Mouse (Mus musculus) lung, postnatal 25 days (tissue): ENCODE measurements at regions not wholly inside any gene's neighbourhood (a gene's known extent, or its start where the extent isn't known, plus 50 kb on each side); places are given as distances from the start of the nearest gene placed in this dataset.
A peak's percentile ranks its signal among the peaks of the same experiment; 100 is the strongest.

ENCODE experiments used
- DNase-seq: peaks from one replicate; pipeline ENCODE4 v3.0.0; 2022; ENCODE audit warnings: low spot score

- no peak for DNase-seq
These were observed 95.0 kb upstream of the Arhgef9 start for GRCm38 (mm10) chrX:95291676-95292075.

GRCm38 (mm10) chrX:95282038-95282437, 85.4 kb upstream of the Arhgef9 start:
- DNase-seq = no peak

GRCm38 (mm10) chrX:95253517-95253916, 56.9 kb upstream of the Arhgef9 start:
- DNase-seq = peak; percentile 18
